Mouse (Mus musculus) layer of hippocampus, adult 9-11 months (tissue): ENCODE measurements around the gene Tex14.
A peak's percentile ranks its signal among the peaks of the same experiment; 100 is the strongest.

ENCODE experiments used
- DNase-seq: peaks from one replicate; pipeline ENCODE4 v3.0.0; 2022

Gene Tex14

GRCm38 (mm10) chr11:87595327-87595841 is 190.5 kb downstream of the Tex14 start:
- peak; percentile 88 for DNase-seq

- no peak for DNase-seq
These were observed 191.1 kb downstream of the Tex14 start for GRCm38 (mm10) chr11:87595976-87596375.

GRCm38 (mm10) chr11:87596492-87596891 is 191.6 kb downstream of the Tex14 start:
- no peak for DNase-seq

GRCm38 (mm10) chr11:87597061-87597460 is 192.2 kb downstream of the Tex14 start:
- no peak for DNase-seq

- DNase-seq: no peak
These were observed 194.7 kb downstream of the Tex14 start for GRCm38 (mm10) chr11:87599395-87600089.

GRCm38 (mm10) chr11:87600322-87600853 is 195.5 kb downstream of the Tex14 start:
- DNase-seq: no peak

- peak; percentile 0 for DNase-seq
These were observed 197.4 kb downstream of the Tex14 start for GRCm38 (mm10) chr11:87602234-87602633.

GRCm38 (mm10) chr11:87603571-87603970 is 198.7 kb downstream of the Tex14 start:
- DNase-seq: no peak
